Mouse (Mus musculus): ENCODE results near the gene Znrf1. TPM values are rescaled to one million over a fixed set of nuclear protein-coding genes. Genes with fewer than 3 reads are reported as not detected.

Znrf1 gene
- total and polyA plus RNA-seq, 2 experiments from 2014 or later = 113 to 225 TPM

- ATAC-seq = no peak
Observed at GRCm38 (mm10) chr8:111501724-111502464, 34.0 kb upstream of the Znrf1 start.

DNA sequence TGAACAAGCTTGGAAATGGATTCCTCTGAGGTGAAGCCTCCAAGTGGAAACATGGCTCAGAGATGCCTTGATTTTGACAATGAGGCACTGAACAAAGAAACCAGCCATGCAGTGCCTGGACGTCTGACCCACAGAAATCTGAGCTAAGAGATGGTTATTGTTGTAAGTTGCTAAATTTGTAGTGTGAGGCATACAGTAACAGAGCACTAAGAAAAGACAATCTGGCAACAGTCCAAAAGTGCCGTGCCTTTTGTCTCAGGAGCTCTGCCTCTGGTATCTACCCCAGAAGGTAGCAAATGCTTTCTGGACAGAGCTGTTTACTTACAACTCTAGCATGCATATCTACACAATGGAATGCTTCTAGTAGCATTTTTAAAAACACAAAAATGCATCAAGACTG, 27.3 kb upstream of the Znrf1 start:
- H3K27ac ChIP-seq (ENCODE audit: low read depth, low read length) = no peak overlapping the region
- no peak for DNase-seq
- no peak overlapping the region for H3K4me3 ChIP-seq (ENCODE audit: low read depth, low read length)
- H3K9ac ChIP-seq = no peak overlapping the region
- ATAC-seq = no peak
- 14% methylated on average over 2 of the region's 2 CpGs for WGBS
- peaks cover under 1% of the 10 kb centered on the region; the same call in 1 of the 2 replicates for H3K36me3 ChIP-seq (ENCODE audit: insufficient read depth)
- H3K27me3 ChIP-seq (ENCODE audit: insufficient read depth, low read length) = no peaks in the 10 kb centered on the region
- H3K4me2 ChIP-seq (ENCODE audit: low read depth) = no peak overlapping the region
- H3K4me1 ChIP-seq (ENCODE audit: insufficient read depth) = no peaks in the 10 kb centered on the region
- no peak for TF ChIP-seq CTCF (IDR thresholded peaks at IDR 0.05; ENCODE audit: low read depth)
- H3K9me3 ChIP-seq (ENCODE audit: low read length) = no peaks in the 10 kb centered on the region

More at GRCm38 (mm10) chr8:111501724-111502464, 34.0 kb upstream of the Znrf1 start:
- no peak for DNase-seq
- no peak overlapping the region for H3K4me2 ChIP-seq (ENCODE audit: low read depth)
- H3K4me3 ChIP-seq (ENCODE audit: low read depth, low read length) = no peak overlapping the region
- no peak for TF ChIP-seq CTCF (IDR thresholded peaks at IDR 0.05; ENCODE audit: low read depth)
- no peaks in the 10 kb centered on the region for H3K27me3 ChIP-seq (ENCODE audit: insufficient read depth, low read length)
- WGBS = 74% methylated on average over 11 of the region's 11 CpGs
- H3K9ac ChIP-seq = no peak overlapping the region
- H3K36me3 ChIP-seq (ENCODE audit: insufficient read depth) = peaks cover 27% of the 10 kb centered on the region
- no peak overlapping the region for H3K27ac ChIP-seq (ENCODE audit: low read depth, low read length)
- H3K9me3 ChIP-seq (ENCODE audit: low read length) = no peaks in the 10 kb centered on the region
- no peaks in the 10 kb centered on the region for H3K4me1 ChIP-seq (ENCODE audit: insufficient read depth)

DNA sequence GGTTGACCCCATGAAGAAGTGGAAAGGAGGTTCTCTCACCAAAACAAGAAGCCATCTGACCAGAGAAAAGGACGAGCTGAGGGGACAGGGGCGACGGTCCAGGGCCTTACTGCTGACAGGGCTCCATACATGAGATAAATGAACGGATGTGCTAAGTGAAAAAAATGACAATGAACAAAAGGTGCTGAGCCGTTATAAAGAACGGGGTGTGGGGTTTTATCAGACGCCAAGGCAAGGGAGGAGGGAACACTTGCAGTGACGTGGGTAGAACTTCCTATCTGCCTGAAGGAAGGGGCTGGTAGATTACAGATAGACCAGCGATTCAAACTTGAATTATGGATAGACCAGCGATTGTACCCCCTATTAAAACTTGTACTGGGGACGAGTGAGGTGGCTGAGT, 26.6 kb upstream of the Znrf1 start:
- Histone ChIP-seq H3K9ac (no peak overlapping the region), H3K27me3 (ENCODE audit: insufficient read depth, low read length) (no peaks in the 10 kb centered on the region), H3K4me3 (ENCODE audit: low read depth, low read length) (no peak overlapping the region), H3K9me3 (ENCODE audit: low read length) (no peaks in the 10 kb centered on the region), H3K27ac (ENCODE audit: low read depth, low read length) (no peak overlapping the region), H3K36me3 (ENCODE audit: insufficient read depth) (no peaks in the 10 kb centered on the region), H3K4me2 (ENCODE audit: low read depth) (no peak overlapping the region), H3K4me1 (ENCODE audit: insufficient read depth) (no peaks in the 10 kb centered on the region)
- ATAC-seq (no peak), DNase-seq (no peak)
- TF ChIP-seq CTCF (IDR thresholded peaks at IDR 0.05; ENCODE audit: low read depth) = no peak
- WGBS = 81% methylated on average over 11 of the region's 11 CpGs

DNA sequence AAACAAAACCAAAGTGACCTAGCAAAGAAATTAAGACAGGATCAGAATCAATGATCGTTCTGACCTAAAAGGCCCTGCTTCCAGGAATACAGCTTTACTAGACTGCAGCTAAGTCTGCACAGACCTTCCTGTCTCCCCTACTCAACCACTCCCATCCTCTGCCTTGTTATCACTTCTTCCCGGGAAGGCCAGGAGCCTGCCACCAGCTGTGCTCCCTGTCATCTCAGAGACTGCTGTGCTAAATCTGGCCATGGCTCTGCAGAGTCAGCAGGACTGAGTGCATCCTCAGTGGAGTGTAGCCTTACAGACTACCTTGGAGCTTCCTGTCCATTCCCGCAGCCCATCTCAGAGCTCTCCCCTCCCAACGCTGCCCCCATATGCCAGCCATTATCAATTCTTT, 25.5 kb upstream of the Znrf1 start:
- ATAC-seq (no peak; the same call in 1 of the 2 replicates), DNase-seq (no peak)
- TF ChIP-seq CTCF (IDR thresholded peaks at IDR 0.05; ENCODE audit: low read depth) = no peak
- Histone ChIP-seq H3K4me3 (ENCODE audit: low read depth, low read length) (no peak overlapping the region), H3K9me3 (ENCODE audit: low read length) (no peaks in the 10 kb centered on the region), H3K4me1 (ENCODE audit: insufficient read depth) (no peaks in the 10 kb centered on the region), H3K27me3 (ENCODE audit: insufficient read depth, low read length) (no peaks in the 10 kb centered on the region), H3K4me2 (ENCODE audit: low read depth) (no peak overlapping the region), H3K36me3 (ENCODE audit: insufficient read depth) (no peaks in the 10 kb centered on the region), H3K27ac (ENCODE audit: low read depth, low read length) (no peak overlapping the region), H3K9ac (no peak overlapping the region)
- 67% methylated on average over 4 of the region's 4 CpGs for WGBS

GRCm38 (mm10) chr8:111512941-111513340, 23.0 kb upstream of the Znrf1 start:
- Histone ChIP-seq H3K4me3 (ENCODE audit: low read depth, low read length) (no peak overlapping the region), H3K36me3 (ENCODE audit: insufficient read depth) (no peaks in the 10 kb centered on the region), H3K4me1 (ENCODE audit: insufficient read depth) (no peaks in the 10 kb centered on the region), H3K27me3 (ENCODE audit: insufficient read depth, low read length) (no peaks in the 10 kb centered on the region), H3K27ac (ENCODE audit: low read depth, low read length) (no peak overlapping the region), H3K4me2 (ENCODE audit: low read depth) (no peak overlapping the region), H3K9ac (no peak overlapping the region), H3K9me3 (ENCODE audit: low read length) (no peaks in the 10 kb centered on the region)
- 73% methylated on average over 7 of the region's 7 CpGs for WGBS
- DNase-seq = no peak
- no peak for TF ChIP-seq CTCF (IDR thresholded peaks at IDR 0.05; ENCODE audit: low read depth)
- no peak for ATAC-seq

GRCm38 (mm10) chr8:111513446-111513845, 22.5 kb upstream of the Znrf1 start:
- no peak overlapping the region for H3K9ac ChIP-seq
- ATAC-seq = no peak
- 66% methylated on average over 8 of the region's 8 CpGs for WGBS

DNA sequence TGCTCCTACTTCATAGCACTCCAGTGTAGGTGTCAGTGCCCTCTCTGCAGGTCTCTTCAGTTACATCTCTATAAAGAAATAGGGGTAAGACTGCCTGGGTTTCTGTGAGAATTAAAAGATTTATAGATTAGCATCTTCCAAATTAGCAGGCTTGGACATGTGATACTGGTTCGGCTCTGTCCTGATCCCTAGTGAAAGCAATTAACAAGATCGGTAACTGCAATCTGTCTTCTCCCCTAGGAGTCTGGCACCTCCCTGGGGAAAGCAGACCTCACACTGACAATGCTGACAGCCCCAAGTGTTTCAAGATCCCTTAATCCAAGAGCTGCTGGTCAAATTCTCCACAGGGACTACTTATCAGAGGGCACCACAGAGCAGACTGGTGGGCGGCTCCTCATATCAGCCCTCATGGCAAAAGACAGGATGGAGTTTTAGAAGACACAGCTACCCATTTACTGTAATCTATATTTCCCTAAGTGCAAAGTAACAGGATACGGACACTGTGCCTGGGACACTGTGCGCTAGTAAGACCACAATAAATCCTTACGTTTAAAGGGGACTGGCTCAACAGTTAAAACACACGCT, 19.4 kb upstream of the Znrf1 start:
- no peak for ATAC-seq
- no peak overlapping the region for H3K4me3 ChIP-seq (ENCODE audit: low read depth, low read length)
- no peak for DNase-seq

More at GRCm38 (mm10) chr8:111513446-111513845, 22.5 kb upstream of the Znrf1 start:
- no peak overlapping the region for H3K27ac ChIP-seq (ENCODE audit: low read depth, low read length)
- no peaks in the 10 kb centered on the region for H3K4me1 ChIP-seq (ENCODE audit: insufficient read depth)
- no peak overlapping the region for H3K4me2 ChIP-seq (ENCODE audit: low read depth)
- H3K9me3 ChIP-seq (ENCODE audit: low read length) = no peaks in the 10 kb centered on the region
- no peaks in the 10 kb centered on the region for H3K36me3 ChIP-seq (ENCODE audit: insufficient read depth)
- no peaks in the 10 kb centered on the region for H3K27me3 ChIP-seq (ENCODE audit: insufficient read depth, low read length)
- DNase-seq = no peak
- TF ChIP-seq CTCF (IDR thresholded peaks at IDR 0.05; ENCODE audit: low read depth) = no peak
- no peak overlapping the region for H3K4me3 ChIP-seq (ENCODE audit: low read depth, low read length)

More for the DNA sequence above, 19.4 kb upstream of the Znrf1 start:
- 78% methylated on average over 7 of the region's 7 CpGs for WGBS
- H3K27ac ChIP-seq (ENCODE audit: low read depth, low read length) = no peak overlapping the region
- no peak overlapping the region for H3K9ac ChIP-seq
- H3K4me2 ChIP-seq (ENCODE audit: low read depth) = no peak overlapping the region
- TF ChIP-seq CTCF (IDR thresholded peaks at IDR 0.05; ENCODE audit: low read depth) = no peak
- H3K9me3 ChIP-seq (ENCODE audit: low read length) = no peaks in the 10 kb centered on the region
- H3K4me1 ChIP-seq (ENCODE audit: insufficient read depth) = no peaks in the 10 kb centered on the region
- H3K36me3 ChIP-seq (ENCODE audit: insufficient read depth) = no peaks in the 10 kb centered on the region
- no peaks in the 10 kb centered on the region for H3K27me3 ChIP-seq (ENCODE audit: insufficient read depth, low read length)
